Mouse (Mus musculus) midbrain, embryonic 14.5 days (tissue): ENCODE results near the gene Slc2a5. TPM values are rescaled to one million over a fixed set of nuclear protein-coding genes. Genes with fewer than 3 reads are reported as not detected.

Source experiments
- ATAC-seq: fragments of 200-750 bp; cut with Nextera tagmentation; 2 replicates; pipeline ENCODE4 v1.8.0; 2017; ENCODE audit warnings: moderate number of reproducible peaks, moderate library complexity; ENCODE audit not compliant: low FRiP score, low TSS enrichment
- DNase-seq: peaks from one replicate; pipeline ENCODE4 v3.0.0-alpha.2; 2015
- H3K27ac ChIP-seq: fragments of 300-500 bp; sonication (generic); replicated peaks from 2 replicates; pipeline ENCODE4 v1.5.1; 2014; ENCODE audit warnings: mild to moderate bottlenecking, low read depth, low read length, moderate library complexity
- H3K27me3 ChIP-seq: fragments of 300-500 bp; sonication (generic); 2 replicates; pipeline ENCODE4 v1.6.1; 2014; ENCODE audit warnings: low read length, control low read depth, mixed read lengths; ENCODE audit not compliant: control insufficient read depth, insufficient read depth
- H3K36me3 ChIP-seq: fragments of 300-500 bp; sonication (generic); 2 replicates; pipeline ENCODE4 v1.6.1; 2014; ENCODE audit warnings: low read length, control low read depth; ENCODE audit not compliant: control insufficient read depth, insufficient read depth
- H3K4me1 ChIP-seq: fragments of 300-500 bp; sonication (generic); 2 replicates; pipeline ENCODE4 v1.6.1; 2014; ENCODE audit warnings: mild to moderate bottlenecking, antibody characterized with exemption, low read length, control low read depth; ENCODE audit not compliant: control insufficient read depth, insufficient read depth
- H3K4me2 ChIP-seq: fragments of 300-500 bp; sonication (generic); 2 replicates; pipeline ENCODE4 v1.6.1; 2014; ENCODE audit warnings: mild to moderate bottlenecking, low read length, moderate library complexity
- H3K4me3 ChIP-seq: fragments of 300-500 bp; sonication (generic); replicated peaks from 2 replicates; pipeline ENCODE4 v1.5.1; 2014; ENCODE audit warnings: low read depth, low read length
- H3K9ac ChIP-seq: fragments of 300-500 bp; sonication (generic); replicated peaks from 2 replicates; pipeline ENCODE4 v1.6.1; 2014; ENCODE audit warnings: mild to moderate bottlenecking, low read length, moderate library complexity
- H3K9me3 ChIP-seq: fragments of 300-500 bp; sonication (generic); 2 replicates; pipeline ENCODE4 v1.6.1; 2016; ENCODE audit warnings: low read length, control low read depth, mixed read lengths; ENCODE audit not compliant: control insufficient read depth
- WGBS: fragments of 180-500 bp; shearing (Covaris S2); extraction: QIAGEN DNeasy Blood & Tissue Kit; methylation state at CpG from one replicate; pipeline ENCODE4 v1.1.7; 2014; 5-methylcytosine and 5-hydroxymethylcytosine counted together
- polyA plus RNA-seq: library from polyadenylated mRNA; unstranded; fragments of >200 nt; fragmentation: Nextera tagmentation; extraction: Ambion mirVana; gene quantifications from 2 replicates; pipeline ENCODE4 v1.2.1, GENCODE M21; 2014

Slc2a5 gene
- polyA plus RNA-seq, 1 experiment from 2014 or later = 1.4 TPM

DNA sequence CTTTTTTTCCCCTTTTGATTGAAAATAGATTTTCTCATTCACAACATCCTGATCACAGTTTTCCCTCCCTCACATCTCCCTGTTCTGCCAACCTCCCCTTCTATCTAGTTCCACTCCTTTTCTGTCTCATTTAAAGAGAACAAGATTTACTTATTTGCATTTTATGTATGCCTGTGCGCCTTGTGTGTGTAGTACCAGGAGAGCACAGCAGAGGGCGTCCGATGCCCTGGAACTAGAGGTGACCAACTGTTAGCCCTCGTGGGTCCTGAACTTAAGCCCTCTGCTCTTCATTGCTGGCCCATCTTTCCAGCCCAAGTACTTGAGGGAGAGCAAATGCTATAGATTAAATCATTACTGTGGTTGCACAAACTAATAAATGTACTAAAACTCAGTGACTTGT is 33.7 kb upstream of the Slc2a5 start:
- H3K36me3 ChIP-seq = no peaks in the 10 kb centered on the region
- peaks cover 21% of the 10 kb centered on the region; the same call in 1 of the 2 replicates for H3K27me3 ChIP-seq
- no peak overlapping the region for H3K4me3 ChIP-seq
- H3K4me2 ChIP-seq = no peak overlapping the region
- peaks cover 8% of the 10 kb centered on the region; the same call in 1 of the 2 replicates for H3K4me1 ChIP-seq
- no peaks in the 10 kb centered on the region for H3K9me3 ChIP-seq
- ATAC-seq (no peak), DNase-seq (no peak)
- no peak overlapping the region for H3K27ac ChIP-seq
- WGBS = 79% methylated on average over 4 of the region's 4 CpGs
- H3K9ac ChIP-seq = no peak overlapping the region

- Histone ChIP-seq H3K36me3 (no peaks in the 10 kb centered on the region), H3K27ac (no peak overlapping the region; the same call in 1 of the 2 replicates), H3K4me3 (peak overlapping the region; percentile 50), H3K27me3 (peaks cover 21% of the 10 kb centered on the region; the same call in 1 of the 2 replicates), H3K4me2 (peak overlapping the region; percentile 99), H3K4me1 (peaks cover 8% of the 10 kb centered on the region; the same call in 1 of the 2 replicates), H3K9me3 (no peaks in the 10 kb centered on the region), H3K9ac (0 out of 2 replicates have a peak overlapping the region, but pooled peaks have one; percentile 45)
- 2% methylated on average over 7 of the region's 7 CpGs for WGBS
- ATAC-seq = no peak
- no peak for DNase-seq
Measured at GRCm38 (mm10) chr4:150086841-150087160, 32.3 kb upstream of the Slc2a5 start.

- peak within 1 kb of the TSS; percentile 45 for H3K9ac ChIP-seq
- H3K4me2 ChIP-seq = peak within 1 kb of the TSS; percentile 99
- WGBS = under 1% methylated on average over 56 of the region's 56 CpGs
- H3K9me3 ChIP-seq = no peaks in the 10 kb centered on the region
- H3K4me1 ChIP-seq = peaks cover 8% of the 10 kb centered on the region; the same call in 1 of the 2 replicates
- ATAC-seq = peak; percentile 84
- DNase-seq = peak; percentile 90
- H3K36me3 ChIP-seq = no peaks in the 10 kb centered on the region
- H3K4me3 ChIP-seq = peak within 1 kb of the TSS; percentile 50
- peaks cover 21% of the 10 kb centered on the region; the same call in 1 of the 2 replicates for H3K27me3 ChIP-seq
- H3K27ac ChIP-seq = no peak within 1 kb of the TSS; the same call in 1 of the 2 replicates
Measured at GRCm38 (mm10) chr4:150087161-150087889, 31.8 kb upstream of the Slc2a5 start, which contains the start of gene Gpr157. Gpr157 (plus strand) TSS chr4:150087365.

DNA sequence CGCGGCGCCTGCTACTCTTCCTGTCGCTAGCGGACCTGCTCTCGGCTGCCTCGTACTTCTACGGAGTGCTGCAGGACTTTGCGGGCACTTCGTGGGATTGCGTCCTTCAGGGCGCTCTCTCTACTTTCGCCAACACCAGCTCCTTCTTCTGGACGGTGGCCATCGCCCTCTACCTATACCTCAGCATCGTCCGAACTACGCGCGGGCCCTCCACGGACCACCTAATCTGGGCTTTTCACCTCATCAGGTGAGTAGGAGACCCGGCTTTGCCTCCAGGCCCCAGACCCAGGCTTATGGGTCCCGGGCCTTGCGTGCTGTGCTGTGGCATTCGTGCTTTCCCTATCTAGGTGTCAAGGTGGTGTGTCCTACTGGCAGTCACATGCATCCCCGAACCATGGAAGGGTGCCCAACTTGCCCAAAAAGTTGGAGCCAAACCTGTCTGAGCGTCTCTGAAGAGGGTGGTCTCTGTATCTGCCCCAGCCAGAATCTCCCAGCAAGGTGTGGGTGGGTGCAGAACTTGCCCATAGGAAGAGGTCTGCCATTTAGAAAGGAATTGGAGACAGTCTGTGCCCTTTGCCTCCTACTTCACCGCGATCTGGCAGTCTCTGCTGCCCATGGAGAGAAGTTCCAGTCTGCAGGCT is 31.1 kb upstream of the Slc2a5 start:
- 16% methylated on average over 29 of the region's 29 CpGs for WGBS
- ATAC-seq (no peak), DNase-seq (no peak)
- H3K9me3 ChIP-seq = no peaks in the 10 kb centered on the region
- H3K4me2 ChIP-seq = peak overlapping the region; percentile 99
- H3K4me3 ChIP-seq = peak overlapping the region; percentile 50
- peaks cover 8% of the 10 kb centered on the region; the same call in 1 of the 2 replicates for H3K4me1 ChIP-seq
- peak overlapping the region; percentile 45 for H3K9ac ChIP-seq
- H3K36me3 ChIP-seq = no peaks in the 10 kb centered on the region
- H3K27me3 ChIP-seq = peaks cover 21% of the 10 kb centered on the region; the same call in 1 of the 2 replicates
- H3K27ac ChIP-seq = no peak overlapping the region

DNA sequence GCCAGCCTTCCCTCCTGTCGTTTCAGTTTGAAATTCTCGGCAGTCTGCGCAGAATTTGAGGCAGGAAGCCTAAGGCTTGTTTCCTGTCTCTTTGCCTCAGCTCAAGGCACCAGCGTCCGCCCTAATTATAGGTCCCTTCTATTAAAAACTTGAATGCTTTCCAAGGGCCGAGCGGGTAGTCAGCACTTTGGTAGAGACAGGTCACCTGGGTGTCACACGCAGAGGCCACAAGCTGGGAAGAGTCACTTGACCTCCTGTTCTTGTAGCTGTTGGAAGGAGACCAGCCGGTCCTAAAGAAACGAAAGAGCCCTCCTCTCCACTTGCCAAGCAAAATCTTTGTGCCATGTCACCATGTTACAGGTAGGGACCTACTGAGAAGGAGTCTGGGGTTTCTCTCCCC is 30.0 kb upstream of the Slc2a5 start:
- H3K9me3 ChIP-seq = no peaks in the 10 kb centered on the region
- DNase-seq (no peak), ATAC-seq (no peak)
- H3K4me2 ChIP-seq = no peak overlapping the region
- peaks cover 8% of the 10 kb centered on the region for H3K4me1 ChIP-seq
- H3K9ac ChIP-seq = no peak overlapping the region
- WGBS = 82% methylated on average over 10 of the region's 10 CpGs
- H3K27ac ChIP-seq = no peak overlapping the region
- H3K36me3 ChIP-seq = no peaks in the 10 kb centered on the region
- H3K4me3 ChIP-seq = no peak overlapping the region
- peaks cover 21% of the 10 kb centered on the region; the same call in 1 of the 2 replicates for H3K27me3 ChIP-seq

DNA sequence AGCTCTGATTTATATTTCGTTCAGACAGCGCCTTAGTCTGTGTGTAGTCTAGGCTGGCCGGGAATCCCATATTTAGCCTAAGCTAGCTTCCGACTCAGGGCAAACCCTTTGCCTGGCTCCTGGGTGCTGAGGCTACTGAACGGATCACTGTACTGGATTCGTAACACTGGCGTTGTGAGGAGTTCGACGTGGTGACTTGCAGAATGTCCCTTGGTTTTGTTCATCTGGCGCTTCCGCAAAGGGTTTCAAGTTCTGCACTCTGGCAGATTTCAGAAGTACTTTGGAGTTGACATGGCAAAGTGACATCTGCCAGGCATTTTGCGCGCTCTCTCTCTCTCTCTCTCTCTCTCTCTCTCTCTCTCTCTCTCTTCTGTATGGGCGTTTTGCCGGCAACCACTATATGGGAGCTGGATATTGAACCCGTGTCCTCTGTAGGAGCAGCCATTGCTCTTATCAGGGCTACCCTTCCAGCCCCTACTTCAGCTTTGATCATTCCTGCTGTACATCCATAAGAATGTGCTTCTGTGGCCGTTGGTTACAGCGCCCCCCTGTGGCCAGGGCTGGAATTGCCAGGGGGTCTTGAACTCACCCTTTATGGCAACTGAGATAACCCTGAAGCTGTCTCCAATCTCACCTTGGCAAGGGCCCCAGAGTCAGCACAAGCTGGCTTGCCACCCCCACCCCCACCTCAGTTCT is 27.0 kb upstream of the Slc2a5 start:
- Histone ChIP-seq H3K4me3 (no peak overlapping the region), H3K4me1 (peaks cover 8% of the 10 kb centered on the region), H3K9me3 (no peaks in the 10 kb centered on the region), H3K9ac (no peak overlapping the region), H3K36me3 (no peaks in the 10 kb centered on the region), H3K4me2 (no peak overlapping the region), H3K27ac (no peak overlapping the region), H3K27me3 (peaks cover 21% of the 10 kb centered on the region; the same call in 1 of the 2 replicates)
- WGBS = 84% methylated on average over 18 of the region's 18 CpGs
- ATAC-seq = no peak
- no peak for DNase-seq

DNA sequence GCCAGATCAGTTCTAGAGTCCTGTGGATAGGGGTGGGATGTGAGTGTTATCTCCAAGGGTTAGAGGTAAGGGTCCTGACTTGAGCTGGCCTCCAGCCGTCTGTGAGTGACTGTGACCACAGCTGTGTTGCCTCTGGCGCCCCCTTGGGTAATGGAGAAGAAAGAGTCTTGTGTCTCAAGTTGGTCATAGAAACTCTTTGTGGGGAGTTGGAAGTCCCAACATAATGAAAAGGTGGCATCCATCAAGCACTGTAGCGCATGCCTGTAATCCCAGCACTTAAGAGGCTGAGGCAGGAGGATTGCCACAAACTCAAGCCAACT is 26.5 kb upstream of the Slc2a5 start:
- no peak overlapping the region for H3K27ac ChIP-seq
- H3K9me3 ChIP-seq = no peaks in the 10 kb centered on the region
- H3K9ac ChIP-seq = no peak overlapping the region
- H3K27me3 ChIP-seq = peaks cover 21% of the 10 kb centered on the region; the same call in 1 of the 2 replicates
- peaks cover 6% of the 10 kb centered on the region for H3K4me1 ChIP-seq
- 72% methylated on average over 3 of the region's 3 CpGs for WGBS
- no peak for DNase-seq
- H3K4me3 ChIP-seq = no peak overlapping the region
- no peak for ATAC-seq
- no peak overlapping the region for H3K4me2 ChIP-seq
- no peaks in the 10 kb centered on the region for H3K36me3 ChIP-seq

DNA sequence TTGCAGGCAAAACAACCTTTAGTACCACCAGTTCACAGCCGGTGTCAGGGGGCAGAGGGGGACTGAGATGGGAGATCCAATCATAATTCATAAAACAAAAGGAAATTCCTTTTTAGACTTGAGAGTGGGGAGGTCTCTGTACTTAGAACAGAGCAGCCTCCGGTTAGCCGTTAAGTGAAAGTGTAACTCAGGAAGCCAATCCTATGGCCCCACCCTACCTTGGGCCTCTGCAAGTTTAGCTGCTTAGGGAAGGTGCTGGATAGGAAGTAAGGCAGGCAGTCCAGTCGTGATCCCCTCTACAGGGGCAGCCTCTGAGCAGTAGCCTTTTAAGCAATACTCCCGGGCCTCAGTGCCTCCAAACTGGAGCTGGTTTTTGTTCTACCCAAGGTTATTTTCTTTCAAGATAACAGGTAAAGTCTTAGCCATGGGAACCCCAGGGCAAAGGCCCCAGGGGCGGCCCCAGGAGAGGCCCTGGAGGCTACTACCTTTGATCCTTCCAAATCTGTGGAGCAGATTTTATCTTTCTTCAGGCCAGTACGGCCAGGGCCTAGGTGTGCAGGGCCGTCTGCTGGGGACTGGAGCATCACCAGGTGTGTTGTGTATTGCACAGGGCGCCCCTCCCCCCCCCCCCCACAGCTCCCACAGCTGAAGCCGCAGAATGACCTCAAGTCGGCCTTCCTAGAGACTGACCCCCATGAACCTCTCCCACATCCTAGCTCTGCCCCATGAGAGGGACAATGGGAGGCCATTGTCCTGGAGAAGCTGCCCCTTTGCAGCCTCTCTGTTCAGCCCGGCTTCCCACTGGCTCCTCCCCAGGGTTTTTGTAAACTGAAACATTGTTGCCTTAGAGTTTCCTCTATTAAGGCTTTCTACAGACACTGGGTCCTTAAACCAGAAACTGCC is 25.3 kb upstream of the Slc2a5 start:
- H3K9me3 ChIP-seq = no peaks in the 10 kb centered on the region
- H3K4me2 ChIP-seq = no peak overlapping the region
- no peaks in the 10 kb centered on the region for H3K36me3 ChIP-seq
- ATAC-seq = no peak
- WGBS = 28% methylated on average over 11 of the region's 12 CpGs
- peaks cover 12% of the 10 kb centered on the region; the same call in 1 of the 2 replicates for H3K27me3 ChIP-seq
- no peak for DNase-seq
- no peak overlapping the region for H3K9ac ChIP-seq
- H3K4me3 ChIP-seq = no peak overlapping the region
- H3K4me1 ChIP-seq = no peaks in the 10 kb centered on the region; the same call in 1 of the 2 replicates
- H3K27ac ChIP-seq = no peak overlapping the region
